Mouse (Mus musculus): ENCODE results near the gene Ccdc40. TPM values are rescaled to one million over a fixed set of nuclear protein-coding genes. Genes with fewer than 3 reads are reported as not detected.
A peak's percentile ranks its signal among the peaks of the same experiment; 100 is the strongest.

Ccdc40 gene
- polyA plus RNA-seq (2014; fragmentation: Nextera tagmentation; extraction: Ambion mirVana): 18.6 and 18.9 TPM in 2 replicates

DNA sequence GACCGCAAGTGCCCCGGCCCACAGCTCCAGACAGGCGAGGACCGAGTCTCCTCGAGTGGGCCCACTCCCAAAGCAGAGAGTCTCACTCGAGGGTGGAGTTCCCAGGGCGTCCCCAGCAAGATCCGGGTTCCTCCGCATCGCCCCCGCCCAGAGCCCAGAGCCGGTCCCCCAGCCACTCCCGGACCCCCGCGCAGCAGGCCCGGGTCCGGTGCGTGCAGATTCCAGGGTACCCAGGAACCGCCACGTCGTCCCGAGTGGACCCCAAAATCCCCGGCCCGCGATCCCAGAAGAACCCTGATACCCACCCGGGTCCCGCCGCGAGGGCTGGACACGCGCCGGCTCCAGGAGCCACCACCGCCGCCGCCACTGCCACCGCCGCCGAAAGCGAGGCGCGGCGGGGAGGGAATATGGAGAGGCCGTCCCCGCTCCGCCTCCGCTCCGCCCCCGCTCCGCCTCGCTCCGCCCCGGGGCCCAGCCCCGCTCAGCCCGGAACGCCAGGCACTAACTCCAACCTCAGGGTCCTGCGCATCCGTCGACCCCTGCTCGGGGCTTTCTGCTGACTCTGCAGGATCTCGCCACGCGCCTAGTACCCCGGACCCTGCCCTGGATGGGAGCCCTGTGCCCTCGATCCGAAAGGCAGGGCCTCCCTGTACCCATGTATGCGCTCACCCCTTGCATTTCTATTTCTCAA lies at the start of gene Ccdc40, which contains the start of gene Tbc1d16:
Gene Ccdc40 (plus strand): TSS at position 482 of the 691 bp plus-strand sequence.
Gene Tbc1d16 (minus strand): TSS at position 409 of the 691 bp plus-strand sequence.
- no peaks in the 10 kb centered on the region for H3K9me3 ChIP-seq (ENCODE audit: control insufficient read depth, low read length)
- H3K27ac ChIP-seq (ENCODE audit: low read depth, low read length): peak within 1 kb of the TSS; percentile 84
- peaks cover 4% of the 10 kb centered on the region; the same call in 1 of the 2 replicates for H3K36me3 ChIP-seq (ENCODE audit: control insufficient read depth, insufficient read depth, low read length)
- under 1% methylated on average over 63 of the region's 66 CpGs for WGBS
- H3K9ac ChIP-seq (ENCODE audit: low read length): peak within 1 kb of the TSS; percentile 93
- no peaks in the 10 kb centered on the region for H3K27me3 ChIP-seq (ENCODE audit: control insufficient read depth, insufficient read depth, low read length)
- ATAC-seq (ENCODE audit: low FRiP score) (peak; percentile 87), DNase-seq (ENCODE audit: low spot score, missing footprints) (no peak)
- peak within 1 kb of the TSS; percentile 99 for H3K4me2 ChIP-seq
- peak within 1 kb of the TSS; percentile 77 for H3K4me3 ChIP-seq (ENCODE audit: low read depth, low read length)
- peaks cover 27% of the 10 kb centered on the region for H3K4me1 ChIP-seq (ENCODE audit: control insufficient read depth, insufficient read depth, low read length)

DNA sequence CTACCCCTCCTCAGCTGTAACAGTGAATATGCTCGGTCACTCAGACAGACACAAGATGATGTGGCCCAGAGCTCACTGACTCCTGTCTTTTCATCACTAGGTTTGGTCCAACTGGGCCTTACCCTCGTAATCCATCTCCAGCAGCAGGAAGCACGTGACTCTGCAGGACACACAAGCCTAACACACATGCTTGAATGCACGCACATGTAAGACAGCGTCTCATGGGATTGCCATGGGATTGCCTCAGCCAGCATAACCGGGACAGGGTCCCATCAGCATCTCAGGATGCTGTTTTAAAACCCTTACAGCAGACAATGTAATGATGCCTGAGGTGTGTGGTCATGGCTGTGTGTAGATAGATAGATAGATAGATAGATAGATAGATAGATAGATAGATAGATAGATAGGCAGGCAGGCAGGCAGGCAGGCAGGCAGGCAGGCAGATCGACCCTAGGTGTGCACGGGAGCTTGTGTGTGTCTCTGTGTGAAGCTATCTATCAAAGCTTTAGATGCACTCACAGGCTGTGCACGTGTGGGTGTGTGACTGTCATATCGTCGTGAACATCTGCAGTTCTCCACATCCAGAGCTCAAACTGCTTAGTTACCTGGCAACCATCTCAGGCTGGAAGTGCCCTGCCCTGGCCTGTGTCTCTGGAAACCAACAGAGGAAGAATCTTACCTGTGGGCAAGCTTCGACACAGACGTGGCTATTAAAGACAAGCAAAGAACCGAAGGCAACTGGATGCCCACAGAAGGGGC lies 47.4 kb upstream of the Ccdc40 start:
- Histone ChIP-seq H3K4me3 (ENCODE audit: low read depth, low read length) (no peak overlapping the region), H3K9ac (ENCODE audit: low read length) (no peak overlapping the region), H3K9me3 (ENCODE audit: control insufficient read depth, low read length) (no peaks in the 10 kb centered on the region), H3K4me2 (no peak overlapping the region), H3K27ac (ENCODE audit: low read depth, low read length) (no peak overlapping the region), H3K27me3 (ENCODE audit: control insufficient read depth, insufficient read depth, low read length) (no peaks in the 10 kb centered on the region), H3K36me3 (ENCODE audit: control insufficient read depth, insufficient read depth, low read length) (no peaks in the 10 kb centered on the region), H3K4me1 (ENCODE audit: control insufficient read depth, insufficient read depth, low read length) (peaks cover 9% of the 10 kb centered on the region)
- no peak for ATAC-seq (ENCODE audit: low FRiP score)
- WGBS: 90% methylated on average over 14 of the region's 14 CpGs
- DNase-seq (ENCODE audit: low spot score, missing footprints): no peak

DNA sequence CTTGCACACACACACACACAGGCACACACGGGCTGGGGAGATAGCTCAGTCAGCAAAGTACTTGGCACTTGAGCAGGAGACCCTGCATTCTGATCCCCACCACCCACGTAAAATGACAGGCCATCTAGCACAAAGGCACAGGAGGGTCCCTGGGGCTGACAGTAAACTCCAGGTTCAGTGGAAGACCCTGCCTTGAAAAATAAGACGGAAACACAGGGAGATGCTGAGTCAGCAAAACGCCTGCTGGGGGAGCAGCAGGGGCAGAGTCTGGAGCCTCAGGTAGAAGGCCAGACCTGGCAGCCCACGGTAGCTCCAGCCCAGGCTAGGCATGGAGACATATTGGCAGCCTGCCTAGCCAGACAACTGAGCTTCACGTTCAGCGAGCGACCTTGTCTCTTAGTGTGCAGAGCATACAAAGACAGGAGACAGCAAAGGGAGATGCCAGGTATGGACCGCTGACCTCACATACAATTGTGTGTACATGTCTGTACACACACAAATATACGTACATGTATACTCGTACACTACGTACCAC lies 46.4 kb upstream of the Ccdc40 start:
- whole genome bisulfite sequencing: 86% methylated on average over 12 of the region's 12 CpGs
- Histone ChIP-seq H3K9ac (ENCODE audit: low read length) (no peak overlapping the region), H3K27ac (ENCODE audit: low read depth, low read length) (no peak overlapping the region), H3K4me2 (no peak overlapping the region), H3K36me3 (ENCODE audit: control insufficient read depth, insufficient read depth, low read length) (no peaks in the 10 kb centered on the region), H3K27me3 (ENCODE audit: control insufficient read depth, insufficient read depth, low read length) (no peaks in the 10 kb centered on the region), H3K4me1 (ENCODE audit: control insufficient read depth, insufficient read depth, low read length) (peaks cover 6% of the 10 kb centered on the region), H3K4me3 (ENCODE audit: low read depth, low read length) (no peak overlapping the region), H3K9me3 (ENCODE audit: control insufficient read depth, low read length) (no peaks in the 10 kb centered on the region)
- DNase-seq (ENCODE audit: low spot score, missing footprints) (no peak), ATAC-seq (ENCODE audit: low FRiP score) (no peak)

DNA sequence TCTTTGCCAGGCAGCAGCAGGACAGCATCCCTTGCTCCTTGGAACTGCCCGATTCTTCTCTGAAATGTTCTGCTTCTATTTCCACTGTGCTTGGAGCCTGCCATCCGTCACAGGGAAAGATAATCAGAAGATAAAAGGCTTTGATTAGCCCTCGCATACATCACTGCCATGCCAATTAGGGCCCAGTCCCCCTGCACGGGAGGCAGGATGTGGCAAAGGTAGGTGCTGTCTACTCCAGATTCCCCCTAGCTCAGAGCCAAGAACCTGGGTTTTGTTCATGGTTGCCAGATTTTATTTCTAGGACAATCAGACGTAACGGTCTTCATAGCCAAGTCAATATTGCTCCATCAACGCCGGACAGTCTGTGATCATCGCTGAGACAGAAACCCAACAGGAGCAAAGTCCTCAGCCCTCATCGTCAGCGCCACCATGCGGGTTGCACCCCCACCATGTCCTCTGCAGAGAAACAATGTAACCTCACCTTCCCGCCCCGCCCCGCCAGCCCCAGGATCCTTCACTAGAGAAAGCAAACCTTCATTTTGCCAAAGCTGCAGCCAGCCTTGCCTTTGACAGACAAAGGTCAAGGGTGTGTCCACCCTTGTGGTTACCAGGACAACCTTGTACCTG lies 44.6 kb upstream of the Ccdc40 start:
- WGBS: 84% methylated on average over 15 of the region's 15 CpGs
- no peaks in the 10 kb centered on the region for H3K9me3 ChIP-seq (ENCODE audit: control insufficient read depth, low read length)
- no peak overlapping the region for H3K4me2 ChIP-seq
- no peak overlapping the region for H3K9ac ChIP-seq (ENCODE audit: low read length)
- H3K36me3 ChIP-seq (ENCODE audit: control insufficient read depth, insufficient read depth, low read length): no peaks in the 10 kb centered on the region
- H3K4me1 ChIP-seq (ENCODE audit: control insufficient read depth, insufficient read depth, low read length): peaks cover 13% of the 10 kb centered on the region
- H3K4me3 ChIP-seq (ENCODE audit: low read depth, low read length): no peak overlapping the region
- DNase-seq (ENCODE audit: low spot score, missing footprints) (no peak), ATAC-seq (ENCODE audit: low FRiP score) (no peak)
- no peak overlapping the region for H3K27ac ChIP-seq (ENCODE audit: low read depth, low read length)
- no peaks in the 10 kb centered on the region for H3K27me3 ChIP-seq (ENCODE audit: control insufficient read depth, insufficient read depth, low read length)

DNA sequence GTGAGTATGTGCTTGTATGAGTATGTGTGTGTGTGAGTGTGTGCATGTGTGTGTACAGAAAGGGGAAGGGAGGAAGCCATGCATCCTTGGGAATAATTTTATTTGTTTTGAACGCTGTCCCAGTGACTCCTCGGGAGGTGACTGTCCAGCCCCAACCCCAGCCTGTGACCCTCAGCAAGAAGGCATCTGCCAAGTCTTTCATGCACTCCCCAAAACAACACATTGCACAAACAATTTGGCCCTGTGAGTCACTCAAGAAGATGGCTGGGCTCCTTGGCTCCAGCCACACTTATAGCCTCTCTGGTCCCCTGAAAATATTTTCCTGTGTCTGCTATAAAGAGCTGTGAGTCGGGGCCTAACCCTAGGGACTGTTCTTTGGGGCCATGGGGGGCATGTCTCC lies 42.0 kb upstream of the Ccdc40 start:
- 88% methylated on average over 3 of the region's 3 CpGs for WGBS
- Histone ChIP-seq H3K4me1 (ENCODE audit: control insufficient read depth, insufficient read depth, low read length) (peaks cover 11% of the 10 kb centered on the region), H3K9me3 (ENCODE audit: control insufficient read depth, low read length) (no peaks in the 10 kb centered on the region), H3K9ac (ENCODE audit: low read length) (no peak overlapping the region), H3K4me3 (ENCODE audit: low read depth, low read length) (no peak overlapping the region), H3K4me2 (no peak overlapping the region), H3K27ac (ENCODE audit: low read depth, low read length) (no peak overlapping the region), H3K27me3 (ENCODE audit: control insufficient read depth, insufficient read depth, low read length) (no peaks in the 10 kb centered on the region), H3K36me3 (ENCODE audit: control insufficient read depth, insufficient read depth, low read length) (no peaks in the 10 kb centered on the region)
- DNase-seq (ENCODE audit: low spot score, missing footprints): no peak
- ATAC-seq (ENCODE audit: low FRiP score): no peak

DNA sequence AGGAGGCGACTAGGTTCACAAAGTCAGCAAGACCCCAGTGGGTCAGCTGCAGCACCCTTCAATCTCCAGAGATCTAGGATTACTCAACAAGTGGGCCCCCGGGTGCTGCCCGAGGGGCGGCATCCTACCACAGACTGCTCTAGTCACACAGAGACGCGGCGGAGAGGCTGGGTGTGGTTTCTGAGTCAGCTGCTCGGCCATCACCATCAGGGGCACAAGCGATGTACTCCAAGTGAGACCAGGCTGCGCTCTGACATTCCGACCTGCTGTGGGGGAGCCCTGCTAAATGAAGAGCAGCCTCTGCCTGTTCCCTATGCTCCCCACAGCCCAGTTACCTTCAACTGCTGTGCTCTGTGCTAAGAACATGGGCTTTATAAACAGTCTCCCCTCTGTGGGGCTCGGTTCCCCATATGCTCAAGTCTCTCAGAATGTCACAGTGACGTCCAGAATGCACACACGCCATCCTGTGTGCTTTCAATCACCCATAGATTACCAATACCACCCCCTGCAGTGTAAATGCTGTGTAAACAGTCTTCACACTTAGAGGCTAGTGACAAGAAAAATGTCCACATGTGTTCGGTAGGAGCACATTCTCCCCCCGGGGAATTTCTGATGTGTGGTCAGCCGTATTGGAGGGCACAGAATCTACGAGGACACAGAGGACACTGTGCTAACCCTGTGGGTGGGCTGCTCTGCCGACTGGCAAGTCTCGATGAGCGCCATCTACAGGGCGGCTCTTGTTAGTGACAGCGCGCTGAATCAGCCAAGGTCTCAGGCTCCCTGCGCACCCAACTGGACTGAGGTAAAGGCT lies 41.2 kb upstream of the Ccdc40 start:
- Histone ChIP-seq H3K9me3 (ENCODE audit: control insufficient read depth, low read length) (no peaks in the 10 kb centered on the region), H3K4me2 (no peak overlapping the region), H3K27me3 (ENCODE audit: control insufficient read depth, insufficient read depth, low read length) (no peaks in the 10 kb centered on the region), H3K4me3 (ENCODE audit: low read depth, low read length) (no peak overlapping the region), H3K36me3 (ENCODE audit: control insufficient read depth, insufficient read depth, low read length) (no peaks in the 10 kb centered on the region), H3K27ac (ENCODE audit: low read depth, low read length) (no peak overlapping the region; the same call in 1 of the 2 replicates), H3K9ac (ENCODE audit: low read length) (no peak overlapping the region), H3K4me1 (ENCODE audit: control insufficient read depth, insufficient read depth, low read length) (peaks cover 11% of the 10 kb centered on the region)
- 49% methylated on average over 25 of the region's 25 CpGs for WGBS
- ATAC-seq (ENCODE audit: low FRiP score) (peak; percentile 62), DNase-seq (ENCODE audit: low spot score, missing footprints) (peak; percentile 97)

DNA sequence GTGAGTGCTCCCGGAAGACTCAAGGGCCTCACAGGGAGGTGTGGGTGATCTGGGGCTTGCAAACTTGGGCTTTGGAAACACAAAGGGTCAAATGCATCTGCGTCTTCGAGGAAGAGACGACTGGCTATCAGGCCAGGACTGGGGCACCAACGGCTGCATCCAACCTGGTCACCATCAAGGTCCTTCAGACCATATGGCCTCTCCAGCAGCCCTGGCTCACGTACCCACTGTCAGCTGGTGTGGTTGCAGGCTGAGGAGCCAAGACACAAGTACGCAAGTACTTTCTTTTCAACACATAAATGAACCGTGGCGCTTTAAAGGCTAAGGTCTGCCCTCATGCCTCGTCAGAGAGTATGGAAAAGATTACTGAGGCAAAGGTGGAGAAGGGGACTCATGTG lies 40.6 kb upstream of the Ccdc40 start:
- H3K4me2 ChIP-seq: no peak overlapping the region
- H3K4me1 ChIP-seq (ENCODE audit: control insufficient read depth, insufficient read depth, low read length): peaks cover 11% of the 10 kb centered on the region
- H3K36me3 ChIP-seq (ENCODE audit: control insufficient read depth, insufficient read depth, low read length): no peaks in the 10 kb centered on the region
- H3K9ac ChIP-seq (ENCODE audit: low read length): no peak overlapping the region
- no peak overlapping the region for H3K27ac ChIP-seq (ENCODE audit: low read depth, low read length)
- no peak overlapping the region for H3K4me3 ChIP-seq (ENCODE audit: low read depth, low read length)
- no peak for DNase-seq (ENCODE audit: low spot score, missing footprints)
- ATAC-seq (ENCODE audit: low FRiP score): no peak
- no peaks in the 10 kb centered on the region for H3K9me3 ChIP-seq (ENCODE audit: control insufficient read depth, low read length)
- H3K27me3 ChIP-seq (ENCODE audit: control insufficient read depth, insufficient read depth, low read length): no peaks in the 10 kb centered on the region
- WGBS: 61% methylated on average over 10 of the region's 10 CpGs

DNA sequence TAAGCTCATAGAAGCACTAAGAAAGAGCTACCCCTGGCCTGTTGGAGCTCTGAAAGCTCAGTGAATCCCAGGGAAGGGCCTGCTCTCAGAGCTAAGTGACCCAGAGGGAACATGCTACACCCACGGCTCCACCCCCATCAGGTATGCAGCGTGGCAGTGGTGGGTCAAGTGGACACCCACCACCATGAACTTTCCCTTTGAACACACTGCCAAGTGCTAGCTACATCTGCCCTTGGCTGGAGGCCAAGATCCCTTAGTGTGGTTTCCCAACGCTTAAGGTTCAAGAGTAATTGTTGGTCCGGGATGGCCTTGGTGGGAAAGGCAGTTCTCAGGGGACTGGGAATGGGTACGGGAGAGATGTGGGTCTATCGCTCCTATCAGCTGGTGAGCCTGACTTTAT lies 40.0 kb upstream of the Ccdc40 start:
- no peaks in the 10 kb centered on the region for H3K36me3 ChIP-seq (ENCODE audit: control insufficient read depth, insufficient read depth, low read length)
- H3K27me3 ChIP-seq (ENCODE audit: control insufficient read depth, insufficient read depth, low read length): no peaks in the 10 kb centered on the region
- peaks cover 11% of the 10 kb centered on the region for H3K4me1 ChIP-seq (ENCODE audit: control insufficient read depth, insufficient read depth, low read length)
- ATAC-seq (ENCODE audit: low FRiP score) (no peak), DNase-seq (ENCODE audit: low spot score, missing footprints) (no peak)
- H3K9ac ChIP-seq (ENCODE audit: low read length): no peak overlapping the region
- H3K4me3 ChIP-seq (ENCODE audit: low read depth, low read length): no peak overlapping the region
- H3K27ac ChIP-seq (ENCODE audit: low read depth, low read length): no peak overlapping the region
- WGBS: 82% methylated on average over 6 of the region's 6 CpGs
- H3K4me2 ChIP-seq: no peak overlapping the region
- no peaks in the 10 kb centered on the region for H3K9me3 ChIP-seq (ENCODE audit: control insufficient read depth, low read length)

Measured in midbrain, embryonic 11.5 days (tissue).